Mouse (Mus musculus) megakaryocyte progenitor cell, adult 5-6 weeks (primary cell): Measurements from ENCODE around the gene Trmt6. TPM values are rescaled to one million over a fixed set of nuclear protein-coding genes. Genes with fewer than 3 reads are reported as not detected.

Experiments used
- ATAC-seq: replicated peaks from 2 replicates; pipeline ENCODE4 v1.8.0; 2016; ENCODE audit warnings: mild to moderate bottlenecking, moderate TSS enrichment, inconsistent platforms; ENCODE audit not compliant: poor library complexity
- total RNA-seq, 2 experiments: library from RNA; stranded (forward) in 1 of 2; stranded (reverse) in 1 of 2; fragments of 157-497, 149-512 nt in 1 of 2; fragments of 200-1000 nt in 1 of 2; gene quantifications; 2 replicates each; pipeline versions ENCODE4 v1.2.3 to v1.2.4; 2015 to 2017

The Trmt6 gene
- total RNA-seq (2015) (43.7 and 46.6 TPM in 2 replicates), total RNA-seq (2017) (40.4 and 53.4 TPM in 2 replicates)

DNA sequence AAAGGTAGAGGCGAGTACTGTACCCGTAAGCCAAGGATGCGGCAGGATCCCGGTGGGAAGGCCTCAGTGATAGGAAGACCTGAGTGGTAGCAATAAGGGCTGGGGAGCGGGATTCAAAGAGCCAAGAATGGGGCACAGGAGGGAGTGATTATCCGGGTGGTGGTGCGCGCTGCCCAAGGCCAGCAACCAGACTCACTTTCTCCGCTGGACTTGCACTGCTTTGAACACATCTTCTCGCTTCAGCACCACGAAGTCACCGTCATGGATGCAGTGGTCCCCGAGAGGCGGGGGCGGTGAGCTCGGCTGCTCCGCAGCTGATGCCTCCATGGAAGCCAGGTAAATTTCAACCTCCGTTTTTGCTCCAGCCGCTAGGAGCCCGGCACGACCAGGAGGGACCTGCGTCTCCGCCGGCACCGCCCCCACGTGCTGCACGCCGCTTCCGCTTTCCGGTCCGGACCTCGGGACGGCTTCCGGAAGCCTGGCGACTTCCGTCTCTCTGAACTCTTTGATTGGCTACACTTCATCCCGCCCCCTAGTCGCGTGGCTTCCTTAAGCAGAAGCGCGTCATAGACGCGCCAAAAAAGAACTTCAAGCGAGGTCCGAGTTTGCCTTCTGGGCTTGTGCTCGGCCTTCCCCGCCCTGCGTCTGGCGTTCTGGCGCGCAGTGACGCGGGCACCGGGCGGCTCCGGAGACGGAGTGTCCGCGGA is at the start of gene Trmt6, which contains the start of gene Mcm8:
Gene Trmt6 (minus strand): TSS at position 448 of the 707 bp plus-strand sequence.
Gene Mcm8 (plus strand): TSS at position 534 of the 707 bp plus-strand sequence.
- peak; percentile 97 for ATAC-seq

DNA sequence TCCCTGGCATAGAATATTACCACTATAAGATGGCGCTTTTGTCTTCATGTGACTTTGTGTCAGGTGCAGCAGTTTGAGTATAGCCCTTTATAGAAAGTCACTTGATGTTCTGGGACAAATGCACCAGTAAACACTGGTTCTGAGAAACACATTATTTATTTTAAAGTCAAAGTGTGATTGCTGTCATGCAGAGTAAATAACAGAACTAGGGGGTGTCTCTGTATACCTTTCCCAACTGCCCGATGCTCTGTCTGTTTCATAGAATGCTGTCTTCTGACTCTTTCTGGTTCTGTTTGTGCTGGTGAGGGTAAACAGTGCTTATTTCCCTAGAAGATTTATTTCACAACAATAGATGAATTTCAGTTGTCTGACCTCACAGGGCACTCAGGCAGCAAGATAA is 47.5 kb upstream of the Trmt6 start:
- no peak for ATAC-seq

DNA sequence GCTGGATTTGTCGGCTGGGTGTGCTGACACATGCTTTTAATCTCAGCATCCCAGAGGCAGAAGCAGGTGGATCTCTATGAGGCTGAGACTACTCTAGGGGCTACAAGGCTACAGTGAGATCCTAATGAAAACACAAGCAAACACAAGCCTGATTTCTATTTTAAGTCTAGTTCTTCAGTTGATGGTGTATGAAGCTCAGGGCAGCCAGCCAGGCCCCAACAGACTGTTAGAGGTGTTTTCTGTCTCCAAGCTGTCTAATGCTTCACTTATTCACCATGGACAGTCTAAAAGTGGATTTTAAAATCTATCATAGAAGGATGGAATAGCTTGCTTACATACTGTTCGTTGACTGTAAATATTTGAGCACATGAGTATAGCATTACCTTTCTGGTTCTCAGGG is 45.6 kb upstream of the Trmt6 start:
- no peak for ATAC-seq

DNA sequence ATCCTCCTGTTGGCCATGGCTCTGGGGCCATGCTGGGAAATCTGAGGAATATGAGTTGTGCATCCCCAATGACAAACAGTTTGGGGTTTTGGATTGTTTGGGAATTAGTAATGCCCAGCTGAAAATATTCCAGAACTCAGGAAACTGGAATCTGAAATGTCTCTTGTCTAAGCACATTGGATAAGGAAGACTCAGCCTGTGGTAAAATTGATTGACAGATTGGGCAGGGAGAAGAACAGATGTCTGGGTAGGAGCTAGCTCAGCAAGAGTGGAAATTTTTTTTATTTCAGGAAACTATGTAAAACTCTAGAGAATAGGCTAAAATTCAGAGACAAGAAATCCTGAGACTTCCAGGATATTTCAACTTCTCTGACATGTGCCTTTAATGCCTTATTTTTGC is 44.6 kb upstream of the Trmt6 start:
- no peak for ATAC-seq

DNA sequence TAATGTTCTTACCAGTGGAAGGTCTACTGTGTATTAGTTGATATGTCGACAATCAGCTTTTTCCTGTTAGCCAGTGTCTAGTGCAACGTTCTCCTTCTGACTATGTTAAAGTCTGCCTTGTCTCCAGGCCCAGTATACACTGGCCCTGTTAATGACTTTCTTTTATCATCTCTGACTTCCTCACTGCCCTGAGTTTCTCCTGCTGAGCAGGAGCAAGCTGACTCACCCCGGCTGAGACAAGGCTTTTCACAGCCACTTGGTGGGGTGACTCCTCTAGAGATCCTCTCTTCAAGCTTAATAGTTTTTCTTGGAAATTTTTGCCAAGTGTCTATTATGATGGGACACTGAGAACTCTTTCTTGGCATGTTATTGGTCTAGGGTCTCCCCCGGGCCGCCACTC is 40.5 kb upstream of the Trmt6 start:
- no peak for ATAC-seq

DNA sequence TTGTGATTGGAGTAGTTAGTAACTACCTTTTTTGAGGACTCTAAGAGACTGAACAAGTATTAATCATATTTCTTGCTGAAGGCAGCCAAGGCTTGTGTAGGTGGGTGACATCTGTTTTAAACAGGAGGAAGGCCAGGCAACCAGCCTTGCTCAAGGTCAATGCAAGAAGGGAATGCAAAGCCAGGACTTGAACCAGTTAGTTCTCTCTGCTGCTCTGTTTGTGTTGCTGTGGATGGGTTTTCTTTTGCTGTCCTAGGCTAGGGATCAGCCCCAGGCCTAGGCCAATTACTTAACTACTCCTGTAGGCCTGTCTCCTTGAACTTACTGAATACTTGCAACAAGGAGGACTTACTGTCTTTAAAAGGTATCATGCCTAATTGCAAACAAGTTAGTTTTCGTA is 37.2 kb upstream of the Trmt6 start:
- no peak for ATAC-seq

DNA sequence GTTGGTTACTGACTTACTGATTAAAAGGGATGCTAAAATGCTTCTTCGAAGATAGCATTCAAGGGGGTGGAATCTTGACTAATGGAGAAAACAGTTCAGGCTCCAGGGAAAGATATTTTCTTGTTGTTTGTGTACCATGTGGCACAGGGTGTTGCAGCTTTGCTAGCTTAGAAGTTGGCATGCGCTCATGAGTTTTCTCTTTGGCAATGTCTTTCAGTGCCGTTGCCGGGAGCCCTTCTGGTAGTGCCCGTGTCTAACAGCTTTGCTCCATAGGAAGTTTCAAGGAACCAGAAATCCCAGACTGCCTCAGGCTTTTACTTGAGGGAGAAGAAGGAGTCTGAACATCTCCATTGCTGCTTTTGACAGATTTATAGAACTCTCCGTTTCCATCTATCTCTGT is 33.3 kb upstream of the Trmt6 start:
- no peak for ATAC-seq

DNA sequence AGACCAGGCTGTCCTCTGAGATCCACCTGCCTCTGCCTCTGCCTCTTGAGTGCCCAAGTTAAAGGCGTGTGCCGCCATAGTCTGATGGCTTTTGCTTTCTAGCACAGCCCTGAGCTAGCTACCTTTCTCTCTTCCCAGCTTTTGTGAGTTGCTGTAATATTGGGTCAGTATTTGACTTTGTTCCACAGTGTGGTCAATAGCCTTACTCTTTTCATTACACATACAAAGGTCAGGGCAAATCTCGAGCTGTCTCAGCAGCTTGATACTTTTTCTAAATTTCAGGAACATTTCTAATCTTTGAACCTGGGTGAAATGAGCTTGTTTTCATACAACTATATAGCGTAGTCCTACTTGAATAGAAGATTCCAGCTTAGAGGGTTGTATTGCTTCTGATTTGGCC is 32.5 kb upstream of the Trmt6 start:
- ATAC-seq, result no peak

DNA sequence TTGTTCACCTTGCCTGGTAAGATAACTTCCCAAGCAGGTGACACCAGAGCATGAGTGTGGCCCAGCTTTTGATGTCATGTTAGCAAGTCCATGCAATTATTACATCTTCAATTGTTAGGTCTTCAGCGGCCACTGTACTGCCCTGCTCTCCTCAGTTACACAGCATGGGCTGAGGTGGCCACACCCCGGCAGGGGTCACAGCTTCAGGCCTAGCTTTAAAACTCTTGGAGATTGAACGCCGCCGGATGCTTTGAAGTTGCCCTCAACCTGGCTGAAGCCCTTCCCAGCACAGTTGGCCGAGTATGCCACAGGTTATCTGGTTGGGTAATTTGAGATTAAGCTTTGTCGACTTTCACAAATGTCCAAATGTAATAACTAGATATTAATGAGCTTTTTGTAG is 31.7 kb upstream of the Trmt6 start:
- peak; percentile 7; the same call in 1 of the 2 replicates for ATAC-seq

DNA sequence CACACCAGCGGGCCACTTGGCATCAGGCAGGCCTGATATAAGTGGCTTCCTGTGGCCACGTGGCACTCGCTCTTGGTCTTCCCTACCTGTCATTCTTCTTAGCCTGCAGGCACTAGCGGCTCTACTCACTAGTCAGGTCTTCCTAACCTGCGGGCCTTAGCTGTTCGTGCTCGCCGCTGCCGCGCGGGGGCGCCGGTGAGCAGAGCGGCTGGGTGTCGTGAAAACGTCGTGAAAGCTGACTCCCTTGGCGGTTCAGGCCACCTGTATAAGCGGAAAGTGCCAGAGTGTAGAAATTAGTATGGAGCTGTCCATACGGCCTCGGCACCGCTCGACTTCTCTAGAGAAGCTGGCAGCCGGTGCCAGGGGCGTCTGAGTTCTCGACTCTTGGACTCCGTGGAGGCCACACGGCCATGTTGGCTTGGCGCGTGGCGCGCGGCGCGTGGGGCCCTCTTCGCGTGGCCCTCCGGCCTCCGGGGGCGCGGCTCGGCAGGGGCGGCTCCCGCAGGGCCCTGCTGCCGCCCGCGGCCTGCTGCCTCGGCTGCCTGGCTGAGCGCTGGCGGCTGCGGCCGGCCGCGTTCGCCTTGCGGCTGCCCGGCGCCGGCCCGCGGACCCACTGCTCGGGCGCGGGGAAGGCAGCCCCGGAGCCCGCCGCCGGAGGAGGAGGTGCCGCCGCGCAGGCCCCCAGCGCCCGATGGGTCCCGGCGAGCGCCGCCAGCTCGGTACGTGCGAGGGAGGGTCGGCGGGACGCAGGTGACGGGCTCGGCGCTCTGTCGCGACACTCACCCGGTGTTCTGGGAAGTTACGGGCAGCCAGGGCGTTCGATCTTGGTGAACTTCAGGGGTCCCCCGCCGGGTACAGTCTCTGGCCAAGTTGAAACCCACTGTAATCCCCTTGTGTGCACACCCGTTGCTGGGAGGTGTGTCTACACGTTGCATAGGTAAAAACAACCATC is 30.8 kb upstream of the Trmt6 start, which contains the start of gene Crls1:
Gene Crls1 (plus strand): TSS at position 260 of the 952 bp plus-strand sequence.
- ATAC-seq, result peak; percentile 97

DNA sequence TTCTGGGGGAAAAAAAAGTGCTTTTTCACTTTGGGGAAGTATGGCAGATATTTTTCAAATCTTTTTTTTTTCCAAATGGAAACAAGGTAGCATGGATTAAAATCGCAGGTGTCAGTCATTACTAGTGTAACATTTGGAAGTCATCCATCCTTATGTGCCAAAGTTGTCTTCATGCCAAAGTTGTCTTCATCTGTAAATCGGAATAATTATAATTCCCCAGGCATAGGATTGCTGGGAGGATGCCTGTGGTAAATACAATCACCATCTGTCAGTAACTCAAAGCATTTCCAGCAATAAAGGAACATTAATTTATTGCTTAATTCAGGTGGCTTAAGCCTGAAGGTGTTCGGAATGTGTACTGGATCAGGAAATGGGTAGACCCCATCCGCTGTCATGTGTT is 25.2 kb upstream of the Trmt6 start:
- no peak for ATAC-seq

DNA sequence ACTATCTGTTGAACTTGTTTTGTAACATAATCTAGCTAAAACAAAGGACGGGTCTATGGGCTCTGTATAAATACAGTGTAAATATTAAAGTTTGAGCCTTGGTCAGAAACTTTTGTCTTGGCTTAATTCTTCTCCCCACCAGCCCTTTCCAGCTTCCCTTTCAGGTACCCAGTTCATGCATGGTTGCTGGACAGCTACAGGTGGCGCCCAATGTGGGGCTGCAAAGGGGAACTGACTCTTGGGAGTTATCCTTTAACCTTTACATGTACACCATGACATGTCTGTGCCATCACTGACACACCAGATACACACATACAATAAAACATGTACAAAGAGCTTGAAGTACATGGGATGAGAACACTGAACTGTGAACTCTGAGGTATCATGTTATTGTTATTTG is 12.9 kb downstream of the Trmt6 start:
- no peak for ATAC-seq

DNA sequence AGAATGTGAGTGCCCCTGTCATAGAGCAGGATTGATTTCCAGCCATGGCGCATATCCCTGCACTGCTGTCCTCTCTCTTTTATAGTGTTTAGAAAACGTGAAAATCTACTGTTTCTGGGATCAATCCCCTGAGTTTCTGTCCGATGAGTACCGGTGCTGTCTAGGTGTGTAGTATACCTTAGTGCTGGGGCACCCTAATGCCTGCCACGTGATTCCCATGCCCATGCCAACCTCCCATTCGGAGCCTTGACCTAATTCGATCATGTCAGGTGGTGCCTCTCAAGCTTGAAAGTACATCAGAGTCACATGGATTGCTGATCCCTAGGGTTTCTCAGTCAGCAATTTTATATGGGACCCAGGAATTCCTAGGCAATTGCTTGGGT is 21.7 kb downstream of the Trmt6 start:
- ATAC-seq, result no peak

DNA sequence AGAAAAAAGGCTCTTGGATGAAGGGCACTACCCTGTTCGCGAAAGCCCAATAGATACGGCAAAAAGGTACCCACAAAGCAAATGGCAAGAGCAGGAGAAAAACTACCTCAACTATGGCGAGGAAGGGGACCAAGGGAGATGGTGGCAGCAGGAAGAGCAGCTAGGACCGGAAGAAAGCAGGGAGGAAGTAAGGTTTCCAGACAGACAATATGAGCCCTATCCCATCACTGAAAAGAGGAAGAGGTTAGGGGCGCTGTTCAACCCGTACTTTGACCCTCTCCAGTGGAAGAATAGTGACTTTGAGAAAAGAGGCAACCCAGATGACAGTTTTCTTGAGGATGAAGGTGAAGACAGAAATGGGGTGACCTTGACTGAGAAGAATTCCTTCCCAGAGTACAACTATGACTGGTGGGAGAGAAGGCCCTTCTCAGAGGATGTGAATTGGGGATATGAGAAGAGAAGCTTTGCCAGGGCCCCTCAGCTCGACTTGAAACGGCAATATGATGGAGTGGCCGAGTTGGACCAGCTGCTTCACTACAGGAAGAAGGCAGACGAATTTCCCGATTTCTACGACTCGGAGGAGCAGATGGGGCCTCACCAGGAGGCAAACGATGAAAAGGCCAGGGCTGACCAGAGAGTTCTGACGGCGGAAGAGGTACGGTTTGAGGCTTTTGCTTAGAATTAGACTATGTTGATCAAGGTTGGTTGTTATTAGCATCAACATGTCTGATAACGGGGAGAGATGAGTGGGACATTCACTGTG is 22.2 kb downstream of the Trmt6 start:
- ATAC-seq, result 0 out of 2 replicates have a peak, but pooled peaks have one; percentile 54

DNA sequence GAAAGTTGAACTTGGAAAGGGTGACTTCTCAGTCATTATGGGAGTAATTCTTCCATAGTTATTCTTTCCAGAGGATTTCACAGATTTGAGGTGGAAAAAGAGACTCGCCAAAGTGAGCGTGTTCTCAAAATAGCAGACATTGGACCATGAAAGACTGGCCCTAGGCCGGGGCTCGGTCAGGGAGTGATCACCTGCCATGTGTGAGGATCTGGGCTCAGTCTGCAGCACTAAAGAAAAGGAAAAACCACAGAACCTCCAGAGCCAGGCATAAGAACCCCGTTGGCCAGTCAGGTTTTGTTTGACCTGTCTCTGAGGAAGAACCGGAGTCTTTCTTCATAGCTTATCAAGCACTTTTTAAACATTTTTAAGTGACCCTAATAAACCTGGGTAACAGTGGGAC is 31.8 kb downstream of the Trmt6 start:
- ATAC-seq, result no peak

DNA sequence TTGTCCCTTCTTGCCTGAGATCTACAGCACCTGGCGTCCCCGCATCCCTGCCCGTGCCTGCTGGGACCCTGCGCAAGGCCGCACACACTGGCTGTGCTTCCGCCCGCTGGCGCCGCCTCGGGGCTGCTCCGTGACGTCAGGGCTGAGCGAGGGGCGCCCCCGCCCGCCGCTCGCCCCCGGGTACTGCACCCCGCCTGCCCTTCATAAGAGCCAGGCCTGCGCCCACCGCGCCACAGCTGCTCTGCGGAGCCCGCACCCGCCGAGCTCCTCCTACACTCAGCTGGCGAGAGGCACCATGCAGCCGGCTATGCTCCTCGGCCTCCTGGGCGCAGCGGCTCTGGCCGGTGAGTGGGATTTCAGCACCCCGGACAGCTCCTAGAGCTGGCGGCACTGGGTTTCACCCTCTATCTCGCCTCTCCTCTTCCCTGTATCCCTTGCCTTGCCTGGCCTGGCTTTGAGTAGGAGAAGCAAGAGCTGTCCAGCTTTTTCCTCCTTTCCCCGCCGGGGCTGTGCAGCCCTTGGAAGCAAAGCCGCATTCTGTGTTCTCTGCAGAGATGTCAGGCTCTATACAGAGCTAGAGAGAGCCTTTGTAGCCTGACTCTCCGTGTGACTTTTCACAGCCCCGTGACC is 34.3 kb downstream of the Trmt6 start:
- ATAC-seq, result peak; percentile 100

DNA sequence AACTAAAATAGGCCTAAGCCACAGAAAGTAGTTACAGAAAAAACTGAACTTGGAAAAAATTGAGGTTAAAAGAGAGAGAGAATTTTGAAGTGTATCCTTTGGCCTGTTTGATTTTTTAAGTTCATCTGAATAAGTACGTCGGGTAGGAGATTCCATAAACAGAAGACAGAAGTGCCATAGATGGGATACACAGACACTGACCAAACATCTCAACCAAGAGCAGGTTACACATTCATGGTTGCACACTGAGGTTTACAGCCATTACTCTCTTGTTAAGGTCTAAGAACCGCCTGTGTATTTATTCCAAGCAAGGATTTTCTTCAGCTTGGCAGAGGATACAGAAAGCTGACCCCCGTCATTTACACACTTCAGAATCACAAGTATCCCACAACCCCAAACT is 34.9 kb downstream of the Trmt6 start, which contains the start of gene Chgb:
Gene Chgb (plus strand): TSS at position 301 of the 400 bp plus-strand sequence.
- no peak for ATAC-seq

DNA sequence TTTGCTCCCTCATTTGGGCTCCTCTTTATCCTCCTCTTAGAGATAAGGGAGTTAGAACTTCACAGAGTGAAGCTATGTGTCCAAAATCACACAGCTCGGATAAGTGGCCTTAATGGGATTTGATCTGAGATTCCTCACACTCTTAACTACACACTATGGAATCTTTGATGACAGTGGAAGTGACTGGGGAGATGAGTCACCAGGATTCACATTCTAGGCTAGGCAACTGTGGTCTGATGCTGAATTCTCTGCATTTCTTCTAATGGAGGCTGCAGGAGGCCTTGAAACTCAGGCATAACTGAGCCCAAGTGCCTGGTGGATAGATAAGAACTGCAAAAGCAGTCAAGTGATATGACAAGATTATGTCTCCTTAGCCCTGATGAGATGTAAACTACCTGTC is 45.0 kb downstream of the Trmt6 start:
- ATAC-seq, result no peak

DNA sequence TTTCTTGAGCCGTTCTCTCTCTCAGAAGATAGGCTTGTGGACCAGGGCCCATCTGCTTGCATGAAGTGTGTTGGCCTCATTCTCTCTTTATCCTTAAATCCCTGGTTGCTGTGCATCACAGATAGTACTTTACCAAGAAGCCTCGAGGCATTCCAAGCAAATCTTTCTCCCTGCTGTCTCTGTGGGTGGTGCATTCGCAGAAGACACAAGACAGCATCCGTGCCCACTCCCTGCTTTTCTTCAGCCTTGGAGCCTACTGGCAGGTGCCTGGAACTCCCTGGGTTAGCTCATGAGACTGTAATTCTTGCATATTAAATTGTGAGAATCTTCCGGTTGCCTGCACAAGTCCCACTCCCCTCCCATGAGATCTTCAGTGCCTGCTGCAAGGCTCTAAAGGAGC is 57.9 kb downstream of the Trmt6 start:
- no peak for ATAC-seq
